Mouse (Mus musculus): ENCODE data around the gene Tlr13.

DNA sequence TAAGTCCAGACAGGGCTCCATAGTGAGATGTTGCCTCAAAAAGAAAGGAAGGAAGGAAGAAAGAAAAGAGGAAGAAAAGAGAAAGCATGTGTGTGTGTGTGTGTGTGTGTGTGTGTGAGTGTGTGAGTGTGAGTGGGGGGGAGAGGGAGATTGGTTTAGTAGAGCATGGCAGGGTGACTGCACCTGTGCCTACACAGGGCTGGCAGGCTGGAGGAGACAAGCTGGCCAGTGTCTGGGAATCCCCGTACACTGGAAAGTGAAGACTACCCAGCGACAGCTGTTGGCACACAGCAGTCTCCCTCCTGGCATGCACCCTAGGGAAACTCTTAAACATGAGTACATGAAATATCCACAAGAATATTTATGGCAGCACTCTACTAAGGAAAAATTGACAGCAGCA lies 20.2 kb upstream of the Tlr13 start:
- no peak for TF ChIP-seq GATA1 (IDR thresholded peaks at IDR 0.05; ENCODE audit: borderline replicate concordance, low read length)
- TF ChIP-seq FLI1 (IDR thresholded peaks at IDR 0.05; ENCODE audit: low read length), result no peak

All from megakaryocyte, embryonic 14.5 days (primary cell).